Mouse (Mus musculus): ENCODE measurements around the gene Plch2. TPM values are rescaled to one million over a fixed set of nuclear protein-coding genes. Genes with fewer than 3 reads are reported as not detected.
A peak's percentile ranks its signal among the peaks of the same experiment; 100 is the strongest.

The Plch2 gene
- polyA plus RNA-seq, 1 experiment from 2014 or later, result 12.1 TPM

DNA sequence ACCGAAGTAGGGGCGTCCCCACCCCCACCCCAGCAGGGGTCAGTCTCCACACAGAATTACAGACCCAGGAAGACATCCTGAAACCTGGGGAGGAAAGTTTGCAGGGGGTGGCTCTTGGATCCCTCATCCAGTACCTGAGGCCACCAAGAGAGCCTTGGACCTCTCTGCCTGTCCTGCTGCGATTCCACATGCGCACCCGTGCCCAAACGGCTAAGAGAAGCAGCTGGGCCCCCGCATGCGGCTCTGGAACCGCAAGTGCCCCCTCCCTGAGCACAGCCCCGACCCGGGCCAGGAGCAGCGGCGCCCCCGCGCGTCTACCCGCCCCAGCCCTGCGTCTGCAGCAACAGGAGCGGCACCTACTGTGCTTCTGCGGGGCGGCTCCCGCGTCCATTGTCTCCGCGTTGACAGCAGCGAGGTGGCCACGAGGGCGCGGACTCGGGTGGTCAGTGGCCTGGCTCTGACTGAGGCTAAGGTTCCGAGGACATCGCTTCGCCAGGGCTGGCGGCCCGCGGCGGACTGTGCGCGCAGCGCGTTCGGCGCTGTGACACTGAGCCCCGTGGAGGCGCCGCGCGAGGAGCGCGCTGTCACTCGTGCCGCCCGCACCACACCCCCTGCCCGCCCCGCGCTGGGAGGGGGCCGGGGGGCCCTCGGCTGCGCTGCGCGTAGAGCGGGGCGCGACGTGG is 13.8 kb downstream of the Plch2 start:
- peaks cover 25% of the 10 kb centered on the region for H3K27me3 ChIP-seq (ENCODE audit: control insufficient read depth, insufficient read depth, low read length)
- H3K27ac ChIP-seq (replicated peaks; ENCODE audit: low read depth, low read length), result no peak overlapping the region
- H3K4me3 ChIP-seq (replicated peaks; ENCODE audit: low read depth, low read length), result peak overlapping the region; percentile 45
- ATAC-seq (ENCODE audit: low FRiP score, low TSS enrichment), result peak; percentile 32; the same call in 1 of the 2 replicates
- peaks cover 25% of the 10 kb centered on the region for H3K4me1 ChIP-seq (ENCODE audit: control insufficient read depth, insufficient read depth, low read length)
- 2% methylated on average over 64 of the region's 65 CpGs for WGBS
- DNase-seq, result peak; percentile 67
- no peaks in the 10 kb centered on the region for H3K36me3 ChIP-seq (ENCODE audit: control insufficient read depth, insufficient read depth, low read length)
- H3K9me3 ChIP-seq (ENCODE audit: control insufficient read depth, low read length), result no peaks in the 10 kb centered on the region
- H3K9ac ChIP-seq (replicated peaks; ENCODE audit: low read length), result peak overlapping the region; percentile 65
- peak overlapping the region; percentile 77 for H3K4me2 ChIP-seq (ENCODE audit: low read length)

DNA sequence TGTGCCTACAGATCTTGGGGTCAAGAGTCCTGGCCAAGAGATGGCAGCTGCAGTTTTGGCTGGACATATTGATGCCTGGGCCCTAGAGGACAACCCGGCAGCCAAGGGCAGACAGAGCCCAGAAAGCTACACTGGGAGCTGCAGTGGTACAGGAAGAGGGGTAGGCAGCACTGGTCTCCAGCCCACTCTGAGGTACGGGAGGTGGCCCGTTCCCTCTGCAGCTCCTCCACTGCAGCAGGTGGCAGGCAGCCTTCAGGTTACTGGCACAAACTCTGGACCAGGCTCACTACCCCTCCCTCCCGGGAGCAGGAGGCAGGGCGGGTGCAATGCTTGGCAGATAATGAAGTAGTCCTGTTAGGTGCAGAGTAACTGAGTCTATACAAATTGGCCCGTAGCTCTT is 15.9 kb downstream of the Plch2 start:
- peak overlapping the region; percentile 38 for H3K4me2 ChIP-seq (ENCODE audit: low read length)
- whole genome bisulfite sequencing, result 38% methylated on average over 6 of the region's 6 CpGs
- 0 out of 2 replicates have a peak overlapping the region, but pooled peaks have one; percentile 49 for H3K27ac ChIP-seq (replicated peaks; ENCODE audit: low read depth, low read length)
- peaks cover 25% of the 10 kb centered on the region for H3K27me3 ChIP-seq (ENCODE audit: control insufficient read depth, insufficient read depth, low read length)
- no peaks in the 10 kb centered on the region for H3K9me3 ChIP-seq (ENCODE audit: control insufficient read depth, low read length)
- H3K9ac ChIP-seq (replicated peaks; ENCODE audit: low read length), result peak overlapping the region; percentile 41
- ATAC-seq (ENCODE audit: low FRiP score, low TSS enrichment), result 0 out of 2 replicates have a peak, but pooled peaks have one; percentile 16
- no peaks in the 10 kb centered on the region for H3K36me3 ChIP-seq (ENCODE audit: control insufficient read depth, insufficient read depth, low read length)
- peaks cover 25% of the 10 kb centered on the region for H3K4me1 ChIP-seq (ENCODE audit: control insufficient read depth, insufficient read depth, low read length)
- H3K4me3 ChIP-seq (replicated peaks; ENCODE audit: low read depth, low read length), result no peak overlapping the region
- DNase-seq, result no peak

GRCm38 (mm10) chr4:155040197-155040596 is 16.4 kb downstream of the Plch2 start:
- ATAC-seq (ENCODE audit: low FRiP score, low TSS enrichment), result no peak
- Histone ChIP-seq H3K27ac (replicated peaks; ENCODE audit: low read depth, low read length) (peak overlapping the region; percentile 49; the same call in 1 of the 2 replicates), H3K4me3 (replicated peaks; ENCODE audit: low read depth, low read length) (no peak overlapping the region), H3K36me3 (ENCODE audit: control insufficient read depth, insufficient read depth, low read length) (no peaks in the 10 kb centered on the region), H3K9ac (replicated peaks; ENCODE audit: low read length) (peak overlapping the region; percentile 41), H3K4me1 (ENCODE audit: control insufficient read depth, insufficient read depth, low read length) (peaks cover 25% of the 10 kb centered on the region), H3K4me2 (ENCODE audit: low read length) (peak overlapping the region; percentile 38), H3K27me3 (ENCODE audit: control insufficient read depth, insufficient read depth, low read length) (peaks cover 25% of the 10 kb centered on the region), H3K9me3 (ENCODE audit: control insufficient read depth, low read length) (no peaks in the 10 kb centered on the region)
- peak; percentile 58 for DNase-seq
- 6% methylated on average over 9 of the region's 9 CpGs for WGBS

GRCm38 (mm10) chr4:155034787-155035186 is 21.8 kb downstream of the Plch2 start:
- Histone ChIP-seq H3K27me3 (ENCODE audit: control insufficient read depth, insufficient read depth, low read length) (no peaks in the 10 kb centered on the region; the same call in 1 of the 2 replicates), H3K4me3 (replicated peaks; ENCODE audit: low read depth, low read length) (no peak overlapping the region), H3K9ac (replicated peaks; ENCODE audit: low read length) (no peak overlapping the region), H3K4me2 (ENCODE audit: low read length) (no peak overlapping the region), H3K4me1 (ENCODE audit: control insufficient read depth, insufficient read depth, low read length) (peaks cover 21% of the 10 kb centered on the region), H3K36me3 (ENCODE audit: control insufficient read depth, insufficient read depth, low read length) (no peaks in the 10 kb centered on the region), H3K9me3 (ENCODE audit: control insufficient read depth, low read length) (no peaks in the 10 kb centered on the region), H3K27ac (replicated peaks; ENCODE audit: low read depth, low read length) (no peak overlapping the region)
- no peak for DNase-seq
- 66% methylated on average over 13 of the region's 13 CpGs for WGBS
- no peak for ATAC-seq (ENCODE audit: low FRiP score, low TSS enrichment)

DNA sequence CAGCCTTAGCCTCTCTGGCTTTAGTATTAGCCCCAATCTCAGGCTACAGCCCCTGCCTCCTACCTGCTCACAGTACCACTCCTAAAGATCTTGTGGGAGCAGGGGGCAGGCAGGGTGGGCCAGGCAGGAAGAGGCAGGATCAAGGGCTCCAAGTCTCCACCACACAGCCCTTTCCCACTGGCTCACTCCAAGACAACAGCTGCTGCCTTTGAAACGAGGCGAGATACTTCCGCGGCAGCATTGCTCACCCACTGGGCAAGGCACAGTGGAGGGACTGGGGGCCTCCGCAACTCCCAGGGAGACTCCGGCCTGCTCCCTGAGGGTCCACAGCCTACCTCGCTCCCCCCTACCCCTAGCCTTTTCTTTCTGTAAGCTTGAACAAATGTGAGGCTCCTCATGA is 22.4 kb downstream of the Plch2 start:
- Histone ChIP-seq H3K4me2 (ENCODE audit: low read length) (no peak overlapping the region), H3K27me3 (ENCODE audit: control insufficient read depth, insufficient read depth, low read length) (no peaks in the 10 kb centered on the region; the same call in 1 of the 2 replicates), H3K4me1 (ENCODE audit: control insufficient read depth, insufficient read depth, low read length) (peaks cover 21% of the 10 kb centered on the region), H3K9ac (replicated peaks; ENCODE audit: low read length) (no peak overlapping the region), H3K36me3 (ENCODE audit: control insufficient read depth, insufficient read depth, low read length) (no peaks in the 10 kb centered on the region), H3K9me3 (ENCODE audit: control insufficient read depth, low read length) (no peaks in the 10 kb centered on the region), H3K27ac (replicated peaks; ENCODE audit: low read depth, low read length) (no peak overlapping the region), H3K4me3 (replicated peaks; ENCODE audit: low read depth, low read length) (no peak overlapping the region)
- 20% methylated on average over 7 of the region's 7 CpGs for WGBS
- ATAC-seq (ENCODE audit: low FRiP score, low TSS enrichment) (no peak), DNase-seq (no peak)

GRCm38 (mm10) chr4:155033115-155033514 is 23.5 kb downstream of the Plch2 start:
- no peak for ATAC-seq (ENCODE audit: low FRiP score, low TSS enrichment)

GRCm38 (mm10) chr4:155024170-155025010 is 32.2 kb downstream of the Plch2 start:
- ATAC-seq (ENCODE audit: low FRiP score, low TSS enrichment) (peak; percentile 49; the same call in 1 of the 2 replicates), DNase-seq (no peak)
- Histone ChIP-seq H3K4me1 (ENCODE audit: control insufficient read depth, insufficient read depth, low read length) (peaks cover 16% of the 10 kb centered on the region), H3K36me3 (ENCODE audit: control insufficient read depth, insufficient read depth, low read length) (no peaks in the 10 kb centered on the region), H3K27ac (replicated peaks; ENCODE audit: low read depth, low read length) (peak overlapping the region; percentile 49), H3K9ac (replicated peaks; ENCODE audit: low read length) (no peak overlapping the region), H3K27me3 (ENCODE audit: control insufficient read depth, insufficient read depth, low read length) (no peaks in the 10 kb centered on the region), H3K9me3 (ENCODE audit: control insufficient read depth, low read length) (no peaks in the 10 kb centered on the region), H3K4me3 (replicated peaks; ENCODE audit: low read depth, low read length) (no peak overlapping the region), H3K4me2 (ENCODE audit: low read length) (no peak overlapping the region)
- 68% methylated on average over 11 of the region's 11 CpGs for WGBS

More at GRCm38 (mm10) chr4:155033115-155033514, 23.5 kb downstream of the Plch2 start:
- H3K4me2 ChIP-seq (ENCODE audit: low read length), result no peak overlapping the region
- no peak overlapping the region for H3K4me3 ChIP-seq (replicated peaks; ENCODE audit: low read depth, low read length)
- no peak for DNase-seq
- 40% methylated on average over 6 of the region's 6 CpGs for WGBS
- no peak overlapping the region for H3K27ac ChIP-seq (replicated peaks; ENCODE audit: low read depth, low read length)
- peaks cover 21% of the 10 kb centered on the region for H3K4me1 ChIP-seq (ENCODE audit: control insufficient read depth, insufficient read depth, low read length)
- H3K36me3 ChIP-seq (ENCODE audit: control insufficient read depth, insufficient read depth, low read length), result no peaks in the 10 kb centered on the region
- H3K9ac ChIP-seq (replicated peaks; ENCODE audit: low read length), result no peak overlapping the region
- no peaks in the 10 kb centered on the region for H3K9me3 ChIP-seq (ENCODE audit: control insufficient read depth, low read length)
- no peaks in the 10 kb centered on the region; the same call in 1 of the 2 replicates for H3K27me3 ChIP-seq (ENCODE audit: control insufficient read depth, insufficient read depth, low read length)

DNA sequence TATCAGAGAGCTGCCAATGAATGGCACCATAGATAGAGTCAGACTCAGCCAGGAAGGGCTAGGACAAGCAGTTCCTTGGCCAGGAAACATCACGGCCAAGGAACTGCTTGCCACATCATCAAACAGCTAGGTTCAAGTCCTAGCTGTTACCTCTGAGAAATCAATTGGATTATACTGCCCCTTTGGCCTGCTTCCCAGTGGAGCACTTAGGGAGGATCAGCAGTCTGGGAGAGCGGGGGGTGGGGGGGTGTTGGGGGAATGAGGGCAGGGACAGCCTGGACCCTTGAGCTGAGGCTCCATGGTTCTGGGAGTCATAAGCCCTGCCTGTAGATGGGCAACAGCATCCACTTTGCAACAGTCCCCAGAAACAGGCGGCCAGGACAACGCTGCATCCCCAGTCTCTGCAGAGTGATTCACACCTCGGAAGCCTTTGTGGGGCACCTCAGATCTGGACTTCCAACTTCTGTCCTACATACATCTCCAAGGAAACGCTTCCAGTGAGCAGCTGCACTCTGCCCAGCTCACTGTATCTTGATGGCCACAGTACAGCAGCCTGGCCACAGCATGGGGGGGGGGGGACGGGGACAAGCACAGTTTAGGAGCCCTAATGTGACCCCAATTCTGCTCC is 34.2 kb downstream of the Plch2 start:
- Histone ChIP-seq H3K9ac (replicated peaks; ENCODE audit: low read length) (no peak overlapping the region), H3K4me3 (replicated peaks; ENCODE audit: low read depth, low read length) (no peak overlapping the region), H3K4me2 (ENCODE audit: low read length) (no peak overlapping the region), H3K27ac (replicated peaks; ENCODE audit: low read depth, low read length) (no peak overlapping the region), H3K36me3 (ENCODE audit: control insufficient read depth, insufficient read depth, low read length) (no peaks in the 10 kb centered on the region), H3K4me1 (ENCODE audit: control insufficient read depth, insufficient read depth, low read length) (peaks cover 27% of the 10 kb centered on the region), H3K27me3 (ENCODE audit: control insufficient read depth, insufficient read depth, low read length) (no peaks in the 10 kb centered on the region), H3K9me3 (ENCODE audit: control insufficient read depth, low read length) (no peaks in the 10 kb centered on the region)
- DNase-seq (no peak), ATAC-seq (ENCODE audit: low FRiP score, low TSS enrichment) (no peak)
- WGBS, result 78% methylated on average over 7 of the region's 7 CpGs
